Mouse (Mus musculus): ENCODE results near the gene Ddb1.

GRCm38 (mm10) chr19:10673275-10673674 is 68.1 kb downstream of the Ddb1 start:
- TF ChIP-seq CTCF (IDR thresholded peaks at IDR 0.05; ENCODE audit: low read depth, low read length) (no peak), POLR2A (IDR thresholded peaks at IDR 0.05; ENCODE audit: extremely low read depth, insufficient read depth, low read length) (no peak)
